Mouse (Mus musculus): ENCODE data around the gene Rara.
A peak's percentile ranks its signal among the peaks of the same experiment; 100 is the strongest.
"Not testable (repeated sequence)": the region's sequence is repeated elsewhere in the genome, so short reads cannot be mapped to it uniquely, and the experiment has no call there.

The Rara gene

GRCm38 (mm10) chr11:98922307-98922706, 5.3 kb upstream of the Rara start:
- not testable (repeated sequence) for DNase-seq (ENCODE audit: low read depth in 1 of 2, low spot score in 2 of 2)

- not testable (repeated sequence) for DNase-seq (ENCODE audit: low read depth in 1 of 2, low spot score in 2 of 2)
These were observed 4.5 kb upstream of the Rara start for GRCm38 (mm10) chr11:98922851-98923711.

GRCm38 (mm10) chr11:98924633-98925175, 2.9 kb upstream of the Rara start:
- DNase-seq (ENCODE audit: low read depth in 1 of 2, low spot score in 2 of 2): no peak

DNA sequence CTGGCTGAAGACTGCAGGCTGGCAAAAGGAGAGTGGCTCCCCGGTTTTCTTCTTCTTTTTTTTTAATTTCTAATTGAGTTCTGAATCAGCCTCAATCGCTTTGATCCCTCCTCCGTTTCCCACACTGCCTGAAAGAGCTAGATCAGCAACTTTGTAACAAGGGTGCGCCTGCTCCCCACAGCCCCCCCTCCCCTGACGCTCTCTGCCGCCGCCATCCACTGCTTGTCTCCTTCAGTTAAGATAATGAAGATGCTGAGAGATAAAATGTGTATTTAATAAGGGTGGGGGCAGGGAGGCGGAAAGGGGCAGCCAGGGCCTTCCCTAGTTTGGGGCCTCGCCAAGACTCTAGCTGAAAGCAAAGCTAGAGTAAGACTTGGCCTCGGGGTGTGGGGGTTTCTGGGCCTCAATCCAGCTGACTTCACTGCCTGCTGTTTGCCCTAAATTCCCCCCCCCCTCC, 2.3 kb upstream of the Rara start:
- DNase-seq (ENCODE audit: low read depth in 1 of 2, low spot score in 2 of 2): no peak

GRCm38 (mm10) chr11:98925868-98926311, 1.7 kb upstream of the Rara start:
- no peak for DNase-seq (ENCODE audit: low read depth in 1 of 2, low spot score in 2 of 2)

DNA sequence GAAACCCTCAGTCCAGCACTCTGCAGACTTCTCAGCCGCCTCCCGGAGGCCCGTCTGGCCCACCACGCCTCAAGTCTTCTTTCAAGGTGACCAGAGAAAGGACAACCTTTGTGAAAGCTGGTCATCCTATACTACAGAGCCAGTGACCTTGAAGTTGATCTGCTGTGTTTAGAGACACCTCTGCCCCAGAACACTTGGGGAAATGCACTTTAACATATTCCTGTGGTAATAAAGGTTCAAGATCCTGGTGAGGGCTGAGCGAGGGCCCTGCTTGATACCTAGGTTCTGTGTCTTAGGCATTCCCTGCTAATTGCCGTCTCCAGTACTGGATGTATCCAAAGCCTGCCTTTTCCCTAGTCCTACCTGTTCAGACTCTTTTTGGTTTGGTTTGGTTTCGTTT, 1.1 kb upstream of the Rara start:
- DNase-seq (ENCODE audit: low read depth in 1 of 2, low spot score in 2 of 2): no peak

GRCm38 (mm10) chr11:98928186-98928893, 722 bp downstream of the Rara start:
- DNase-seq (ENCODE audit: low read depth in 1 of 2, low spot score in 2 of 2): no peak

DNA sequence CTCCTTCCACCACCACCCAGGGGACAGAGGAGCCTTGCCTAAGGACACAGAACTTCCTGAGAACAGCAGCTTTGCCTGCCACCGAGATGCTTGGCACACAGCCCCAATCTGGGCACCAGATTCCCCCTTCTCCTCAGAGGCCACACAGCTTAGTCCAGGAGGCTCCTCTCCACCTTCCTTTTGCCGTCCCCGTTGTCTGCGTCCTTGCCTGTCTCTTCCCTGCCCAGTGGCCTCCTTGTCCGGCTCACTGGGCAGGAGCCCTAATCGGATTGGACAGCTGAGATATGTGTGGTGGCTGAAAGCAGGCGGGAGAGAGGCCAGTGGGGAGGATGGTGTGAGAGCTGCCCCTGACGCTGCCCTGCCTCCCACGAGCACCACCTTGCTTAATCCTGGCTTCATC, 1.9 kb downstream of the Rara start:
- DNase-seq (ENCODE audit: low read depth in 1 of 2, low spot score in 2 of 2): no peak

DNA sequence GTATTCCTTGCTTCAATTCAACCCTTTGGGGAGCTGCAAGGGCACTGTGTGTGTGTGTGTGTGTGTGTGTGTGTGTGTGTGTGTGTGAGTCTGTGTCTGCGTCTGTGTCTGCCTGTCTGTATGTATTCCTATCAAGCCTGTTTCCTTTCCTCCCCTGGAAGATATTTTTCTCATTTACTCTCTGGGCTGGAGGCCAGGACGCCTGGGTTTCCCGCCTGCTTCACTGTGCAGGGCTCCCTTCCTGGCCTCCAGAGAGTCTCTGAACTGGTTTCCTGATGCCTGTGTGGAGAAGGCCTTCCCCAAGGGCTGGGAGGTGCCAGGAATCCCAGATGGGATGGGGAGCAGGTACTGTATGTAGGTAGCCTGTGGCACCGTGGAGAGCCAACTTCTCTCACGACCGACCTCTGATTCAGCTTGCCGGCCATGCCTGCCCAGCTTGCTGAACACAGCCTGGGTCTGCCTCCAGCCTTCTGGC, 2.5 kb downstream of the Rara start:
- DNase-seq (ENCODE audit: low read depth in 1 of 2, low spot score in 2 of 2): no peak

- DNase-seq (ENCODE audit: low read depth in 1 of 2, low spot score in 2 of 2): no peak
These were observed 3.3 kb downstream of the Rara start for GRCm38 (mm10) chr11:98930773-98931512.

DNA sequence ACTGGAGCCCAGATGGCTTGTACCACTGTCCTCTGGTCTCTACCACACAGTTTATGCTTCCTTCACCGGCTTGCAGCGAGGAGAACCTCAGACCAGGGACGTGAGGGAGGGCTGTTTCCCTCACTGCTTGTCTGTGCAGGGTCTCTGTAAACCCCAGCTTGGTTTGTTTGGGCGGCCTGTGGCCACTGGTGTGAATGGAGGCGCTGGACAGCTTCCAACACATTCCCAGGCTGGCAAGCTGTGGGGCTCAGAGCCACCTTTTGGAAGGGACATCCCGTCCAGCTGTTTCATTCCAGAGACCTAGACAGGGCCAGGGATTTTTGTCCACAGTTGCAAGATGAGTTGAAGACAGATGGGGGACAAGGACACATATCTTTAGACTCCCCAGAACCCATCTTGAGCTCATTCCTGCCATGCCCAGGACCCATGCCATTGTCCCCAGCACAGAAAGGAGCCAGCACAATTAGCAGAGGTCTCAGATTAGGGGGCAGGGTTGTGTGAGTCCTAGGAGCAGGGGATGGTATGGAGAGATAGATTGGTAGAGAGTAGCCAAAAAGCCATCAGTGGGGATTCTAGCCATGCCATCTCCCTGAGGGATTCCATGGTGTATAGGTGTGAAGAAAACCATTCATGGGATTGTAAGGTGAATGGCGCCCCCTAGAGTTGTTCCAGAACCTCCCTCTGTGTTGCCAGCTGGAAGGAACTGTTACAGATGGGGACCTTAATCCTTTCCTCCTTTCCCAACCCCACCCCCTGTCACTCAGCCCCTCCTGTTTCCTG, 4.1 kb downstream of the Rara start:
- DNase-seq (ENCODE audit: low read depth in 1 of 2, low spot score in 2 of 2): no peak

DNA sequence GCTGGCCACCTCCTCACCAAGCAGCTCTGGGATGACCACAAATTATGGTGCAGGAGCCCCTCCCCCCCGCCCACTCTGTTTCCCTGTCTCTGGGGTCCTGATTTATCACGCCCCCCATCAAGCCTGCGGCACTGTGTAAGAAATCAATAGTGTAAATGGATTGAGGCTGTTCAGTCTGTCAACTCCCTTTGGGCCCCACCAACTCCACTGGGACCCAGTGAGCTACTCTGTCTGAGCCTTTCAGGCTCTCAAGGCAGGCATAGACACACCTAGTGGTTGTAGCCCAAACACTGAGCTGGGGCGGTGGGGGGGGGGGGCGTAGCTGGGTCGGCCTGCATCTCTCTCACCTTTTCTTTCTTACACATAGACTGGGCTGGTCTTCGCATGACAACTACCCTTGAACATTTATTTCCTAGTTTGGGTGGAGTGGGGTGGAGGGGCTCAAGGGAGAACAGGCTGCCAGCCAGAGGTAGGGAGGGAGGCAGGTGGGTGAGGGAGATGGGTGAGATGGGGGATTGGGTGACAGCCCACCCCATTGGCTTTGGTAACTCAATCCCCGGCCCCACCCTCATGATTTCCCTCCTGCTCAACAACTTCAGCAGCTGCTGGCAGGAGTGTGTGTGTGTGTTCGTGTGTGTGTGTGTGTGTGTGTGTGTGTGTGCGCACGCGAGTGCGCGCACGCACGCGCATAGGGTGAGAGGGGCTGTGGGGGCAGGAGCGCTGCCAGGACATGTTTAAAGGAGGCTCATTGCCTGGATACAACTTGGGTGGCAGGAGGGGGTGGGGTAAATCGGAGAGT, 4.9 kb downstream of the Rara start:
- DNase-seq (ENCODE audit: low read depth in 1 of 2, low spot score in 2 of 2): no peak

- DNase-seq (ENCODE audit: low read depth in 1 of 2, low spot score in 2 of 2): peak; percentile 66 to 71
These were observed 5.5 kb downstream of the Rara start for GRCm38 (mm10) chr11:98933151-98933550.

DNA sequence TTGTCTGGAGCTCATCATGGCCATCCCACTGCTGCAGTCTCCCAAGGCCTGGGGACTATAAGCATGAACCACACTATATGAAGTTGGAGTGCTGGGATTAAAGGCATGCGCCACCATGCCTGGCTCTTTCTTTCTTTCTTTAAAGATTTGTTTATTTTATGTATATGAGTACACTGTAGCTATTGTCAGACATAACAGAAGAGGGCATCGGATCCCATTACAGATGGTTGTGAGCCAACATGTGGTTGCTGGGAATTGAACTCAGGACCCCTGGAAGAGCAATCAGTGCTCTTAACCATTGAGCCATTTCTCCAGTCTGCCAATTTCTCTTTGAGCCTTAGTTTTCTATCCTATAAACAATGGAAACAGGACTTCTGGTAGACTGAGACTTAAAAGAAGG, 6.2 kb downstream of the Rara start:
- DNase-seq (ENCODE audit: low read depth in 1 of 2, low spot score in 2 of 2): not testable (repeated sequence)

DNA sequence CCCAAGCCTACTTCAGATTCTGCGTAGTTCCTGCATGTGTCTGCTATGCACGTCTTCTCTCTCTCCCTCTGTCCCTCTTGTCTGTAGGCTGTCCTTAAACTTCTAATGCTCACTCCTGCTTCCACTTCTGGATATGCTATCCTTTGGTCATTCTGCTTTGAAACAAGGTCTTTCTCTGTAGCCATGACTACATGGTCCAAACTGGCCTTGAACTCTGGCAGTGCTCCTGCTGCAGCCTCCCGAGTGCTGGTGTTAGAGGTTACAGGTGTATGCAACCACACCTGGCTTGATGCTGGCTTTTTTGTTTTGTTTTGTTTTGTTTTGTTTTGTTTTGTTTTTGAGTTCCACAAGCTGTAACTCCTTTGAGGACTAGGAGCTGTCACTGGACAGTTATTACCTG, 6.7 kb downstream of the Rara start:
- DNase-seq (ENCODE audit: low read depth in 1 of 2, low spot score in 2 of 2): no peak

- no peak for DNase-seq (ENCODE audit: low read depth in 1 of 2, low spot score in 2 of 2)
These were observed 7.5 kb downstream of the Rara start for GRCm38 (mm10) chr11:98935123-98935522.

DNA sequence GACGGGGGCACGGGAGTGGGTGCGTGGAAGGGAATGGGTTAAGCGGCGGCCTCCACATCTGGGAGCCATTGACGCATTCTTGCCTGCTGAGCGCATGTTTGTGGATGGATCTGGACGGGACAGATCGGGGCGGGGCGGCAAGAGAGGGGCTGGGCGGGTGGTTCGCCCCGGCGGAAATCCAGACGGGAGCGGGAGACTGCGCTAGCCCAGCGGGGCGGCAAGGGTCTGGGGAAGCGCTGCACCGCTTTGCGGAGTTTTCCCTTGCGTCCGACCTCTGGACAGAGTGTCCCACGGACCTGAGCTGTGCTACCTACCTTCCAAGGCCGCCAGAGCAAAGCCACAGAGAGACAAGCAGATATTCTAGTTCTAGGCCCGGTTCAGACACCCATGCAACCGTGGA, 8.6 kb downstream of the Rara start:
- no peak for DNase-seq (ENCODE audit: low read depth in 1 of 2, low spot score in 2 of 2)

GRCm38 (mm10) chr11:98936606-98937409, 9.2 kb downstream of the Rara start:
- DNase-seq (ENCODE audit: low read depth in 1 of 2, low spot score in 2 of 2): no peak

Data from monocyte, adult 2 months (primary cell).